Mouse (Mus musculus) lung, postnatal 0 days (tissue): ENCODE data around the gene D630003M21Rik. TPM values are rescaled to one million over a fixed set of nuclear protein-coding genes. Genes with fewer than 3 reads are reported as not detected.

ENCODE experiments used
- ATAC-seq: fragments of 200-750 bp; cut with Nextera tagmentation; 2 replicates; pipeline ENCODE4 v1.8.0; 2017; ENCODE audit warnings: moderate library complexity
- DNase-seq: peaks from one replicate; pipeline ENCODE4 v3.0.0-alpha.2; 2016; ENCODE audit warnings: low spot score
- H3K27ac ChIP-seq: fragments of 300-500 bp; sonication (generic); 2 replicates; pipeline ENCODE4 v1.5.1; 2014; ENCODE audit warnings: antibody characterized with exemption, mild to moderate bottlenecking, low read length, mixed read lengths
- H3K27me3 ChIP-seq: fragments of 300-500 bp; sonication (generic); replicated peaks from 2 replicates; pipeline ENCODE4 v1.6.1; 2014; ENCODE audit warnings: low read length, mixed read lengths; ENCODE audit not compliant: insufficient read depth
- H3K36me3 ChIP-seq: fragments of 300-500 bp; sonication (generic); 2 replicates; pipeline ENCODE4 v1.6.1; 2014; ENCODE audit warnings: low read length, mixed read lengths; ENCODE audit not compliant: insufficient read depth
- H3K4me1 ChIP-seq: fragments of 300-500 bp; sonication (generic); 2 replicates; pipeline ENCODE4 v1.6.1; 2014; ENCODE audit warnings: antibody characterized with exemption, low read depth, low read length, mixed read lengths; ENCODE audit not compliant: insufficient read depth
- H3K4me2 ChIP-seq: fragments of 300-500 bp; sonication (generic); replicated peaks from 2 replicates; pipeline ENCODE4 v1.6.1; 2014; ENCODE audit warnings: low read depth, mild to moderate bottlenecking, low read length, moderate library complexity, mixed read lengths
- H3K4me3 ChIP-seq: fragments of 300-500 bp; sonication (generic); 2 replicates; pipeline ENCODE4 v1.5.1; 2014; ENCODE audit warnings: low read depth, low read length
- H3K9ac ChIP-seq: fragments of 300-500 bp; sonication (generic); replicated peaks from 2 replicates; pipeline ENCODE4 v1.6.1; 2014; ENCODE audit warnings: low read depth, mild to moderate bottlenecking
- H3K9me3 ChIP-seq: fragments of 300-500 bp; sonication (generic); 2 replicates; pipeline ENCODE4 v1.6.1; 2016; ENCODE audit warnings: low read length, mixed read lengths
- CTCF ChIP-seq: IDR thresholded peaks from 2 replicates; pipeline ENCODE4 v1.5.1; 2016; ENCODE audit warnings: antibody characterized with exemption, mild to moderate bottlenecking
- EP300 ChIP-seq: IDR thresholded peaks from 2 replicates; pipeline ENCODE4 v1.6.1; 2016; ENCODE audit warnings: antibody characterized with exemption, mild to moderate bottlenecking, control low read depth
- WGBS: fragments of 180-500 bp; shearing (Covaris S2); extraction: QIAGEN DNeasy Blood & Tissue Kit; methylation state at CpG from one replicate; pipeline ENCODE4 v1.1.7; 2014; 5-methylcytosine and 5-hydroxymethylcytosine counted together
- polyA plus RNA-seq: library from polyadenylated mRNA; unstranded; fragments of >200 nt; fragmentation: Nextera tagmentation; extraction: Ambion mirVana; gene quantifications from 2 replicates; pipeline ENCODE4 v1.2.1, GENCODE M21; 2015

Gene D630003M21Rik
- polyA plus RNA-seq, 1 experiment from 2014 or later, result 0.85 TPM

DNA sequence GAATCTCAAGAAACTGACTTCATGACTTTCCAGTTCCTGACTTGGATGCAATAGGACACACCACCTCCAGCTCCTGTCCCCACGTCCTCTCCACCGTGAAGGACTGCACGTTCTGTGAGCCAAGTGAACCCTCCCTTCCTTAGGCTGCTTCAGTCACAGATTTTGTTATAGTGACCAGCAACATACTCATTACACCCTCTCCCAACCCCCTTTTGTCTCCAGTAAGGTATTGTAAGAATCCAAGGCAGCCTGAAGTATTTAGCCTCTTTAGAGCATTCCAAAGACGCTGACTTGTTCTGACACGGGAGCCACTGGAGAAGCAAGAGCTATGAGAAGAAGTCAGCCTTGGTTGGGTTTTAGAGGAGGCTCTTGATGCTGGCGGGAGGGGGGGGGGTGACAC, 59.7 kb downstream of the D630003M21Rik start:
- Histone ChIP-seq H3K36me3 (no peaks in the 10 kb centered on the region), H3K4me2 (no peak overlapping the region), H3K4me1 (peaks cover 7% of the 10 kb centered on the region; the same call in 1 of the 2 replicates), H3K27me3 (no peaks in the 10 kb centered on the region), H3K4me3 (no peak overlapping the region), H3K9ac (no peak overlapping the region), H3K27ac (peak overlapping the region; percentile 76), H3K9me3 (no peaks in the 10 kb centered on the region)
- ATAC-seq, result peak; percentile 83
- TF ChIP-seq CTCF (no peak), EP300 (peak; percentile 91)
- peak; percentile 78 for DNase-seq
- 61% methylated on average over 6 of the region's 6 CpGs for WGBS

DNA sequence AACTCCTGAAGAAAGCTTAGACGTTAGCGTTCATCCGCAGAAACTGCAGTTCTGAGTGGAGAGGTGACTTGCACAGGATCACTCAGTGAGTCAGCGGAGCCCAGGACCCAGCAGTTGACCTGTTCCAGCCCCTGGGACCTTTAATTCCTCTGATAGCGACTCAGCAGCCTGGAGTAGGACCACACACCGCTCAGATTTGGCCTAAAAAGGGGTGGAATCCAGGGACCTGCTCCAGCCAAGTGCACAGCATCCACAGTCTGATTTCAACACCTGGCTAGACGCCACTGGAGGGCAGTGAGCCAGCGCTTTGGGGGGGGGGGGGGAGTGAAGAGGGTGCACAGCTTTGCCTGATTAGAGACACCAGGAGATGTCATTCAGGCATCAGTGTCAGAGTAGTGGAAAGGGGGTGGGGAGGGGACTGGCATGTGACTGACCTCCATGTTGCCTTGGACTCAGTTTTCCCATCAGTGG, 60.2 kb downstream of the D630003M21Rik start:
- peak; percentile 81 for ATAC-seq

DNA sequence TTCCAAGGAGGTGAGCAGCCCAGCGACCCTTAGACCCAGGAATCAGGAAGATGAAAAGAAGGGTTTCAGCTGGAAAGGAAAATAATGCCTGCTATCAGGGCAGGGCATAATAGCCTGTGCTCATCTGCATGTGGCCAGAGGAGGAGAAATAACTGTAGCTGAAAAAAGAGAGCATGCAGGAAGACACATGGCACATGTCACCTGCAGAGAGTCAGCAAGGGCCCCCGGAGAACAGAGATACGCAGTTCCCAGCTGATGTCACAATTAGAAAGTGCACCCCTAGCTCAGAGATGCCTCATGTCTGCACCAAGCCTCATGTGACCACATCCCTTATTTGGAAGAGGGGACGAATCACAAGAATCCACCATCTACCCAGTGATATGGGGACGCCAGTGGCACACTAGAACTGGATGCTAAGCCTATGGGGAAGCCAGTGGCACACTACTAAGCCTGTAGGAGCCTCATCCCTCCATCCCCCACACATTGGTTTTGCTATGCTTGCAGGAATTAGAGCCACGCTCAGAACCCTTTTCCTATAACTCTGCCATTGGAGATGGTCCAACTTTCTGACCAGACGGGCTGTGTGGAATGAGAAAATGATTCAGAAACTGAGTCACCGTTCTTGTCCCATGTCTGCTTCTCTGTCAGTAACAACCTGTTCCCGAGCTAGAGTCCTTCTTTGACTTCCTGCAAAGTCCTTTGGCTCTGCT, 61.4 kb downstream of the D630003M21Rik start:
- H3K27me3 ChIP-seq, result no peaks in the 10 kb centered on the region
- no peaks in the 10 kb centered on the region for H3K36me3 ChIP-seq
- peak; percentile 67 for DNase-seq
- H3K27ac ChIP-seq, result 0 out of 2 replicates have a peak overlapping the region, but pooled peaks have one; percentile 9
- no peaks in the 10 kb centered on the region for H3K9me3 ChIP-seq
- ATAC-seq, result no peak
- no peak overlapping the region for H3K9ac ChIP-seq
- H3K4me3 ChIP-seq, result no peak overlapping the region
- H3K4me1 ChIP-seq, result peaks cover 7% of the 10 kb centered on the region; the same call in 1 of the 2 replicates
- H3K4me2 ChIP-seq, result no peak overlapping the region
- TF ChIP-seq EP300 (peak; percentile 72; the same call in 1 of the 2 replicates), CTCF (no peak)
- 44% methylated on average over 9 of the region's 9 CpGs for WGBS

More for the DNA sequence above, 60.2 kb downstream of the D630003M21Rik start:
- WGBS, result 36% methylated on average over 7 of the region's 8 CpGs
- TF ChIP-seq CTCF (no peak), EP300 (peak; percentile 37; the same call in 1 of the 2 replicates)
- peaks cover 7% of the 10 kb centered on the region; the same call in 1 of the 2 replicates for H3K4me1 ChIP-seq
- no peak overlapping the region for H3K4me2 ChIP-seq
- DNase-seq, result peak; percentile 75
- peak overlapping the region; percentile 76 for H3K27ac ChIP-seq
- no peaks in the 10 kb centered on the region for H3K9me3 ChIP-seq
- no peaks in the 10 kb centered on the region for H3K27me3 ChIP-seq
- no peaks in the 10 kb centered on the region for H3K36me3 ChIP-seq
- H3K9ac ChIP-seq, result no peak overlapping the region
- H3K4me3 ChIP-seq, result no peak overlapping the region

DNA sequence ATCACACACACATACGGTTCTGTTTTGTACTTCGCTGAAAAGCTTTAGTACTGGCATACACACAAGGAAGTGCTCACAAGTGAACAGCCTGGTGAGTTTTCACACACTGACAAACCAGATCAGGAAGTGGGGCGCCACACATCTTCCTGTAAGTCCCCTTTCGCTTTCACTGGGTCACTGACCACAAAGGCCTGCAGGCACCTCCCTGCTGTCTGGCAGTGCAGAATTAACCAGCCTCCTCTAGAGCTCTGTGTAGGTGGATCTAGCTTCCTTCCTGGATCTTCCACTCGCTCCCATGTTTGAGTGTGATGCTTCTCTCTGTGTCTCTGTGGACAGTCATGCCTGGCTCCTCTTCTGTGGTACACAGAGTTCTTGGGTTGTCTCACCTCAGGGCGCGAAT, 62.4 kb downstream of the D630003M21Rik start:
- H3K9me3 ChIP-seq, result no peaks in the 10 kb centered on the region
- ATAC-seq (no peak), DNase-seq (peak; percentile 65)
- H3K4me2 ChIP-seq, result no peak overlapping the region
- no peaks in the 10 kb centered on the region for H3K27me3 ChIP-seq
- peak overlapping the region; percentile 49; the same call in 1 of the 2 replicates for H3K27ac ChIP-seq
- H3K36me3 ChIP-seq, result no peaks in the 10 kb centered on the region
- no peak overlapping the region for H3K4me3 ChIP-seq
- WGBS, result 69% methylated on average over 7 of the region's 7 CpGs
- no peak overlapping the region for H3K9ac ChIP-seq
- TF ChIP-seq CTCF (no peak), EP300 (peak; percentile 67)
- peaks cover 7% of the 10 kb centered on the region; the same call in 1 of the 2 replicates for H3K4me1 ChIP-seq

DNA sequence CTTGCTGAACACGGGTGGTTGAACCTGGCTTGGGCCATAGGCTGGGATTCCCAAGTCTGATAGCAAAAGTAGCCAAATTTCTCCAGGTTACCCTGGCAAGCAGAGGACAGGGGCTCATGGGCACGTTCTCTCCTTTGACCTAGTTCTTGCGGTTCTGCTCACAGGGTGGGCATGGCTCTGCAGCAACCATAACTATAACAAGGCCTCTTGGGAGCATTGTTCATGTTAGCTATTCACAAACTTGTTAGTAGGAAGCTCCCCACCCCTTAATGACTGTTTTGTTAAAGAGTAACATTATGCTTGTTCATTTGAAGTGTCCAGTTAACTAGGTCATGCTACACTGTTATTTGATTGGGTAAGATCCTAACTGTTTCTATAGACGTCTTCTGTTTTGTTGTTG, 63.2 kb downstream of the D630003M21Rik start:
- TF ChIP-seq CTCF (no peak), EP300 (no peak)
- Histone ChIP-seq H3K4me2 (no peak overlapping the region), H3K27ac (no peak overlapping the region), H3K4me3 (no peak overlapping the region), H3K36me3 (no peaks in the 10 kb centered on the region), H3K4me1 (peaks cover 8% of the 10 kb centered on the region), H3K9ac (no peak overlapping the region), H3K9me3 (no peaks in the 10 kb centered on the region), H3K27me3 (no peaks in the 10 kb centered on the region)
- ATAC-seq, result no peak
- DNase-seq, result no peak
- WGBS, result 84% methylated on average over 4 of the region's 4 CpGs

DNA sequence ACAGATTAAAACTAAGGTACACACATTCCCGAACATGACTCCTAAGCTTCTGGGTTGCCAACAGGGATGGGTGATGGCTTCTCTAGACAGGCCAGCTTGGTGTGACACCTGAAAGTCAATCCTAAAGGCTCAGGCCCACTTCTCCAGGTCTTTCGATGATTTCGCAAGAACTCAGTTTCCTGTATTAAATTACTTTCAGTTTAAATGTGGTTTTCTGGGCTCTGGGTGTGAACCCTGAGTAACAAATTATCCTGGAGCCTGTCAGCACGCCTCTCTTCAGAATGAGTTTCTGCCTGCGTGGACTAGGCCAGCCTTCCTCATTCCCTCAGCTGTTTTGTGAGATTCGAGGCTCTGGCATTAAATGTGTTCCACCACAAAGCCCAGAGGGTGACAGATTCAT, 66.0 kb downstream of the D630003M21Rik start:
- Histone ChIP-seq H3K36me3 (no peaks in the 10 kb centered on the region), H3K27me3 (no peaks in the 10 kb centered on the region), H3K4me2 (no peak overlapping the region), H3K9me3 (no peaks in the 10 kb centered on the region), H3K4me1 (peaks cover 16% of the 10 kb centered on the region), H3K9ac (no peak overlapping the region), H3K27ac (no peak overlapping the region), H3K4me3 (no peak overlapping the region)
- no peak for ATAC-seq
- 51% methylated on average over 6 of the region's 6 CpGs for WGBS
- TF ChIP-seq CTCF, result no peak
- TF ChIP-seq EP300, result no peak
- no peak for DNase-seq
